Mouse (Mus musculus) lung, postnatal 4 days (tissue): ENCODE measurements at regions not wholly inside any gene's neighbourhood (a gene's known extent, or its start where the extent isn't known, plus 50 kb on each side); places are given as distances from the start of the nearest gene placed in this dataset.

ENCODE experiments used
- DNase-seq, 2 experiments: peaks; one replicate each; pipeline ENCODE4 v3.0.0; 2021

- DNase-seq, result no peak
These were observed 84.0 kb upstream of the Arrdc3 start for GRCm38 (mm10) chr13:80798863-80799817.

- peak; percentile 16 to 37 for DNase-seq
These were observed 77.0 kb upstream of the Arrdc3 start for GRCm38 (mm10) chr13:80806172-80806571.

- peak; percentile 4 to 22 for DNase-seq
These were observed 56.1 kb upstream of the Arrdc3 start for GRCm38 (mm10) chr13:80827037-80827471.
